Mouse (Mus musculus): ENCODE measurements around the gene Mtnr1a. TPM values are rescaled to one million over a fixed set of nuclear protein-coding genes. Genes with fewer than 3 reads are reported as not detected.
"Not testable (repeated sequence)": the region's sequence is repeated elsewhere in the genome, so short reads cannot be mapped to it uniquely, and the experiment has no call there.

Gene Mtnr1a
- polyA plus RNA-seq, 1 experiment = not detected

DNA sequence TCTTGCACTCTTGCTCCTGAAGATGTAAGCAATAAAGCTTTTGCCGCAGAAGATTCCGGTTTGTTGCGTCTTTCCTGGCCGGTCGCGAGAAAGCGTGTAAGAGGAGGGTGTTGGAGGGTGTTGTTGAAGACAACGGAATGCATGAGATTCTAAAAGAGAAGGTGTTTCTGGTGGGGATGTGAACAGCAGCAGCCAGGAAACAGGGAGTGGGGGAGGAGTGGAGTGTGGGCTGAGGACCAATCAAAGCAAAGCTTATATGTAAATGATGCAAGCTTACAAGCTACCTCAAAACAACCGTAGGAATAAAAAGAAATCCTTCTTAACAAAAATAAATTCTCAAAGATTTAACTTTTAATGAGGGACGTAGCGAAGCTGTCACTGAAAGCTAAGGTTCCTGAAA, 6.6 kb upstream of the Mtnr1a start:
- 94% methylated on average over 11 of the region's 11 CpGs for WGBS
- no peak for TF ChIP-seq POLR2A (IDR thresholded peaks at IDR 0.05; ENCODE audit: low read depth, low read length)
- no peak for TF ChIP-seq CTCF (IDR thresholded peaks at IDR 0.05; ENCODE audit: extremely low read depth, insufficient read length, insufficient replicate concordance, low read depth, low read length)

DNA sequence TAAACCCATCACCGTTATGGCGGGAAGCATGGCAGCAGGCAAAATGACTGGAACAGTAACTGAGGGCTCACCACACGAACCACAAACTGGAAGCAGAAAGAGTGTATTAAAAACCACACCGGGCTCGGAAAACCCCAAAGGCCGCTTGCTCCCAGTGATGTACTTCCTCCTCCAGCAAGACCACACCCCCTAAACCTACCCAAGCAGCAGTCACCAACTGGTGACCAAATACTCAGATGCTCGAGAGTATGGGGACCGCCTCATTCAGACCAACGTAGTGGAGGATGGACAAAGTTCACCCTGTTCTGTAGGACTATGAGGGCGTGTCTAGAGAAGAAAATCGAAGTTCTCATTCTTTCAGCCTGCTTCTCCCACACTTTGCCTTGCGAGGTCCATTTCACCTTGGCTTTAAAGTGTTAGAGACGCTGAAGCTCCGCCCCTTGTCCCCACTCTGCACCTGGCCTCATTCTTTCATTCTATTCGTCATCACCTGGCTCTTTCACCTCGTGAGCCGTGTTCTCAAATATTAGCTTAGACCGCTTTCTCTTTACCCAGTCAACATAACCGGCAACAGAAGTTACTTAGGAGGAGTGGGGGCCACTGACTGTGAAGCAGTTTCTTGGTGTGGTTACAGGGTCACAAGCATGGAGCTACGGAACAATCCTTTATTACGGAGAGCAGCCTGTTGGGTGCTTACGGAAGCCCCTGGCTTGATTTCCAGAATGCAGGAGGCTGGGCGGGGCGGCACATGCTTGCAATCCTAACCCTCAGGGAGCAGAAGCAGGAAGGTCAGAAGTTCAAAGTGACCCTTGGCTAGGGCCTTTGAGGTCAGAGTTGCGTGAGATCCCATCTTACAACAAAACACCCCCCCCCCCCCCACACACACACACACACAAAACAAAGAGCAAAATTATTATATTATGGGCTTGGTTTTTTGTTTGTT, 5.7 kb upstream of the Mtnr1a start:
- Histone ChIP-seq H3K4me1 (ENCODE audit: control insufficient read depth, insufficient read depth, insufficient read length, low read length) (no peaks in the 10 kb centered on the region; the same call in 1 of the 2 replicates), H3K27me3 (ENCODE audit: control insufficient read depth, insufficient read depth, low read length) (no peaks in the 10 kb centered on the region), H3K27ac (ENCODE audit: insufficient read depth, low read depth, low read length) (0 out of 2 replicates have a peak overlapping the region, but pooled peaks have one; percentile 5), H3K4me3 (ENCODE audit: low read depth, low read length) (peak overlapping the region; percentile 33), H3K36me3 (ENCODE audit: control insufficient read depth, insufficient read depth, low read length) (no peaks in the 10 kb centered on the region)
- TF ChIP-seq CTCF (IDR thresholded peaks at IDR 0.05; ENCODE audit: extremely low read depth, insufficient read length, insufficient replicate concordance, low read depth, low read length) = no peak
- no peak for TF ChIP-seq POLR2A (IDR thresholded peaks at IDR 0.05; ENCODE audit: low read depth, low read length)
- WGBS = 27% methylated on average over 25 of the region's 25 CpGs

More for the DNA sequence above, 6.6 kb upstream of the Mtnr1a start:
- Histone ChIP-seq H3K27me3 (ENCODE audit: control insufficient read depth, insufficient read depth, low read length) (no peaks in the 10 kb centered on the region), H3K4me3 (ENCODE audit: low read depth, low read length) (no peak overlapping the region), H3K27ac (ENCODE audit: insufficient read depth, low read depth, low read length) (no peak overlapping the region), H3K36me3 (ENCODE audit: control insufficient read depth, insufficient read depth, low read length) (no peaks in the 10 kb centered on the region), H3K4me1 (ENCODE audit: control insufficient read depth, insufficient read depth, insufficient read length, low read length) (no peaks in the 10 kb centered on the region; the same call in 1 of the 2 replicates)

DNA sequence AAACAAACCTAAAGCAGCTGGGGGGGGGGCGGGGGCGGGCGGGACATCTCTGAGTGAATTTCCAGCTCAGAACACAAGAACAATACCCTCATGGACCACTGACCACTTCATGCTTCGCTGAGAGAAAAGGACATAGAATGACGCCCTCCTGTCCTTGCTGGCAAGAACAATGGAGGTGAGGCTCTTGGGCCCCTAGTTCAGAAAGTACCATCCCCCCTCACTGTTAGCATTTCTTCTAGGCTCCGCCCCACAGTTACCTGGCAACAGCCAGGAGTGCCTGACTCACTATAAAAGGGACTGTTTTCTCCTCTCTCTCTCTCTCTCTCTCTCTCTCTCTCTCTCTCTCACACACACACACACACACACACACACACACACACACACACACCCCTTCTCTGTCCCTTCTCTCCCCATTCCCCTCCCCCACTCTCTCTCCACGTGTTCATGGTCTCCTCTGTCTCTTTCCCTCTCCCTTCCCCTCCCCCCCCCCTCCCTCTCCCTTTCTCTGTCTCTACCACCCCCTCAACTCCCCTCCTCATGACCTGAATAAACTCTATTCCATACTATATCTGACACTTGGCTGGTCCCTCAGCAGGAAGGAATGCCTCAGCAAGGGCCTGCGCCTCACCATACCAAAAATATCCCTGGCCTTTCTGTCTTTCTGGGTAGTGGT, 4.6 kb upstream of the Mtnr1a start:
- Histone ChIP-seq H3K4me1 (ENCODE audit: control insufficient read depth, insufficient read depth, insufficient read length, low read length) (peaks cover 4% of the 10 kb centered on the region), H3K36me3 (ENCODE audit: control insufficient read depth, insufficient read depth, low read length) (no peaks in the 10 kb centered on the region), H3K27me3 (ENCODE audit: control insufficient read depth, insufficient read depth, low read length) (no peaks in the 10 kb centered on the region), H3K27ac (ENCODE audit: insufficient read depth, low read depth, low read length) (no peak overlapping the region), H3K4me3 (ENCODE audit: low read depth, low read length) (no peak overlapping the region)
- 58% methylated on average over 8 of the region's 8 CpGs for WGBS
- TF ChIP-seq CTCF (IDR thresholded peaks at IDR 0.05; ENCODE audit: extremely low read depth, insufficient read length, insufficient replicate concordance, low read depth, low read length) = no peak
- no peak for TF ChIP-seq POLR2A (IDR thresholded peaks at IDR 0.05; ENCODE audit: low read depth, low read length)

DNA sequence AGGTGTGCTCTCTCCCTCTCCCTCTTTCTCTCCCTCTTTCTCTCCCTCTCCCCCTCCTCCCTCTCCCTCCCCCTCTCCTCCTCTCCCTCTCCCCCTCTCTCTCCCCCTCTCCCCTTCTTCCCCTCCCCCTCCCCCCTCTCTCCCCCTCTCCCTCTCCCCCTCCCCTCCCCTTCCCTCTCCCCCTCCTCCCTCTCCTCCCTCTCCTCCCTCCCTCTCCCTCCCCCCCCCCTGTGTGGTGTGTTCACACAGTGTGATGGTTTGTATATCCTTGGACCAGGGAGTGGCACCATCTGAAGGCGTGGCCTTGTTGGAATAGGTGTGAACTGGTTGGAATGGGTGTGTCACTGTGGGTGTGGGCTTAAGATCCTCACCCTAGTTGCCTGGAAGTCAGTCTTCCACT, 3.5 kb upstream of the Mtnr1a start:
- not testable (repeated sequence) for H3K36me3 ChIP-seq (ENCODE audit: control insufficient read depth, insufficient read depth, low read length); H3K4me3 ChIP-seq (ENCODE audit: low read depth, low read length); H3K4me1 ChIP-seq (ENCODE audit: control insufficient read depth, insufficient read depth, insufficient read length, low read length); H3K27ac ChIP-seq (ENCODE audit: insufficient read depth, low read depth, low read length); H3K27me3 ChIP-seq (ENCODE audit: control insufficient read depth, insufficient read depth, low read length)
- 74% methylated on average over 1 of the region's 1 CpGs for WGBS

DNA sequence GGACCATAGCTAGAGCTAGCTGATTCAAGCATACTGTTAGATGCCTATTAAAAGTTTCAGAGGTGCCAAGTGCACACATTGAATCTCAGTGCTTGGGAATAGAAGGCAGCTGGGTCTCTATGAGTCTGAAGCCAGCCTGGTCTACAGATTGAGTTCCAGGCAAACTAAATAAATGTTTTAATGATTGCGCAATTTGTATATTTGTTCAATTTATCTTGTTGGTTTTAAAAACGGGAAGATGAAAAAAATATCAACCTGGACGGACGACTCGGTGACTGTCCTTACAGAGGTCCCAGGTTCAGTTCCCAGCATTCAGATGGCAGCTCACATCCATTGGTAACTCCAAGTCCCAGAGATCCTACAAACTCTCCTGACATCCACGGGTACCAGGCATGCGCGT, 2.0 kb downstream of the Mtnr1a start:
- Histone ChIP-seq H3K27ac (ENCODE audit: insufficient read depth, low read depth, low read length) (no peak overlapping the region), H3K27me3 (ENCODE audit: control insufficient read depth, insufficient read depth, low read length) (no peaks in the 10 kb centered on the region), H3K36me3 (ENCODE audit: control insufficient read depth, insufficient read depth, low read length) (no peaks in the 10 kb centered on the region), H3K4me1 (ENCODE audit: control insufficient read depth, insufficient read depth, insufficient read length, low read length) (peaks cover 4% of the 10 kb centered on the region; the same call in 1 of the 2 replicates), H3K4me3 (ENCODE audit: low read depth, low read length) (no peak overlapping the region)
- TF ChIP-seq CTCF (IDR thresholded peaks at IDR 0.05; ENCODE audit: extremely low read depth, insufficient read length, insufficient replicate concordance, low read depth, low read length) = no peak
- no peak for TF ChIP-seq POLR2A (IDR thresholded peaks at IDR 0.05; ENCODE audit: low read depth, low read length)
- WGBS = 73% methylated on average over 8 of the region's 8 CpGs

DNA sequence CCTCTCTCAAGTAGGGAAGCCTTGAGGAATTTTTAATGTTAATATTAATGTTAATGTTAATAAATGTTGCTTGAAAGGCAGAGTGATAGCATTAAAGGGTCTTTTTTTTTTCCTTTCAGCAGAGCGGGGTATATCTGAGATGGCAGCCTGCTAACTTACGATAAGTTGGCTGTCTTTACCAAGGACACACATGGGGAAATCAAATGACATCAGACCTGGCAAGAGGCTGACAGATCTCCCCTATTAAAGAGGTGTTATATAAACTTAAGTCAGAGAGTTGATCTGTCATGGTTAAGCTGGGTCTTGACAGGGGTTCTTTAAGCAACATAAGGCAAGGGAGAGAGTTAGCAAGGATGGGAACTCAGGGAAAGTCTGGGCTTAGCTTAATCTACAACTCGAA, 11.9 kb downstream of the Mtnr1a start:
- WGBS = 84% methylated on average over 3 of the region's 3 CpGs
- no peak overlapping the region for H3K27ac ChIP-seq (ENCODE audit: insufficient read depth, low read depth, low read length)
- no peaks in the 10 kb centered on the region for H3K36me3 ChIP-seq (ENCODE audit: control insufficient read depth, insufficient read depth, low read length)
- no peak for TF ChIP-seq POLR2A (IDR thresholded peaks at IDR 0.05; ENCODE audit: low read depth, low read length)
- TF ChIP-seq CTCF (IDR thresholded peaks at IDR 0.05; ENCODE audit: extremely low read depth, insufficient read length, insufficient replicate concordance, low read depth, low read length) = no peak
- H3K4me3 ChIP-seq (ENCODE audit: low read depth, low read length) = no peak overlapping the region
- H3K27me3 ChIP-seq (ENCODE audit: control insufficient read depth, insufficient read depth, low read length) = no peaks in the 10 kb centered on the region; the same call in 1 of the 2 replicates
- H3K4me1 ChIP-seq (ENCODE audit: control insufficient read depth, insufficient read depth, insufficient read length, low read length) = no peaks in the 10 kb centered on the region

DNA sequence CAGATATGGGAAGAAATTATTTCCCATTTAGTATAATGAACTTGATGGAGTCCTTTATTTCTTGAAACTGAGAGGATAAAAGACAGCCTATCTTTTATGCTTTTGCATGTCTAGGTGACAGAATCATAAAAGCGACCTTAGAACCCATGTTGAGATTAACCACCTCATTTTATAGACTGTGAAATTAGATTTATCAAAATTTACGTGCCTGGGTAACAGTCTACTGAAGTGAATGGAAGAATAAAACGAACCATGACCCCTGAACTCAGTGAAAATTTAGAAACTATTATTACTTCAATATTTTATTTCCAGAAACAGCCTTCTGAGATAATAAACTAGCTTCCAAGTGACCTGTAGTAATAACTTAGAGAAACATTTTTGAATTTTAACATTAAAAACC, 24.7 kb downstream of the Mtnr1a start:
- peaks cover 4% of the 10 kb centered on the region; the same call in 1 of the 2 replicates for H3K4me1 ChIP-seq (ENCODE audit: control insufficient read depth, insufficient read depth, insufficient read length, low read length)
- H3K27me3 ChIP-seq (ENCODE audit: control insufficient read depth, insufficient read depth, low read length) = no peaks in the 10 kb centered on the region
- 22% methylated on average over 3 of the region's 3 CpGs for WGBS
- no peak overlapping the region for H3K27ac ChIP-seq (ENCODE audit: insufficient read depth, low read depth, low read length)
- H3K4me3 ChIP-seq (ENCODE audit: low read depth, low read length) = no peak overlapping the region
- H3K36me3 ChIP-seq (ENCODE audit: control insufficient read depth, insufficient read depth, low read length) = no peaks in the 10 kb centered on the region
- TF ChIP-seq POLR2A (IDR thresholded peaks at IDR 0.05; ENCODE audit: low read depth, low read length) (no peak), CTCF (IDR thresholded peaks at IDR 0.05; ENCODE audit: extremely low read depth, insufficient read length, insufficient replicate concordance, low read depth, low read length) (no peak)
